Mouse (Mus musculus) heart, embryonic 14.5 days (tissue): ENCODE data around the gene Duxf3. TPM values are rescaled to one million over a fixed set of nuclear protein-coding genes. Genes with fewer than 3 reads are reported as not detected.
"Not testable (repeated sequence)": the region's sequence is repeated elsewhere in the genome, so short reads cannot be mapped to it uniquely, and the experiment has no call there.

Experiments
- ATAC-seq: fragments of 200-750 bp; cut with Nextera tagmentation; 2 replicates; pipeline ENCODE4 v1.8.0; 2017; ENCODE audit warnings: low read depth, moderate TSS enrichment; ENCODE audit not compliant: insufficient number of reproducible peaks, insufficient read depth, low FRiP score
- H3K27ac ChIP-seq, 2 experiments: fragments of 200-500 bp in 1 of 2; fragments of 300-500 bp in 1 of 2; sonication (generic) in 1 of 2; replicated peaks in 1 of 2; 2 replicates each; pipeline ENCODE4 v1.5.1; 2012 to 2014; ENCODE audit warnings: low read depth in 2 of 2, low read length in 2 of 2, control low read depth in 1 of 2, mild to moderate bottlenecking in 1 of 2, mixed read lengths in 1 of 2; ENCODE audit not compliant: control insufficient read depth in 1 of 2, insufficient read depth in 1 of 2
- H3K27me3 ChIP-seq: fragments of 300-500 bp; sonication (generic); 2 replicates; pipeline ENCODE4 v1.6.1; 2014; ENCODE audit warnings: mild to moderate bottlenecking, low read length, control low read depth; ENCODE audit not compliant: control insufficient read depth, insufficient read depth
- H3K36me3 ChIP-seq: fragments of 300-500 bp; sonication (generic); 2 replicates; pipeline ENCODE4 v1.6.1; 2014; ENCODE audit warnings: mild to moderate bottlenecking, control low read depth, low read length, mixed read lengths; ENCODE audit not compliant: control insufficient read depth, insufficient read depth
- H3K4me1 ChIP-seq, 2 experiments: fragments of 200-500 bp in 1 of 2; fragments of 300-500 bp in 1 of 2; sonication (generic) in 1 of 2; 2 replicates each; pipeline ENCODE4 v1.6.1; 2012 to 2014; ENCODE audit warnings: low read length in 2 of 2, control low read depth in 1 of 2, mixed read lengths in 1 of 2; ENCODE audit not compliant: control insufficient read depth in 2 of 2, insufficient read depth in 2 of 2
- H3K4me2 ChIP-seq: fragments of 300-500 bp; sonication (generic); 2 replicates; pipeline ENCODE4 v1.6.1; 2014; ENCODE audit warnings: mild to moderate bottlenecking, low read length
- H3K4me3 ChIP-seq, 2 experiments: fragments of 200-500 bp in 1 of 2; fragments of 300-500 bp in 1 of 2; sonication (generic) in 1 of 2; 2 replicates each; pipeline ENCODE4 v1.5.1; 2012 to 2014; ENCODE audit warnings: low read length in 2 of 2, mild to moderate bottlenecking in 2 of 2, control low read depth in 1 of 2, low read depth in 1 of 2, moderate library complexity in 1 of 2; ENCODE audit not compliant: control insufficient read depth in 1 of 2, insufficient read depth in 1 of 2
- H3K9ac ChIP-seq: fragments of 300-500 bp; sonication (generic); 2 replicates; pipeline ENCODE4 v1.6.1; 2014; ENCODE audit warnings: mild to moderate bottlenecking, low read length
- H3K9me3 ChIP-seq: fragments of 300-500 bp; sonication (generic); 2 replicates; pipeline ENCODE4 v1.6.1; 2016; ENCODE audit warnings: low read length, control low read depth; ENCODE audit not compliant: control insufficient read depth
- WGBS: fragments of 180-500 bp; shearing (Covaris S2); extraction: QIAGEN DNeasy Blood & Tissue Kit; methylation state at CpG from one replicate; pipeline ENCODE4 v1.1.7; 2014; 5-methylcytosine and 5-hydroxymethylcytosine counted together
- polyA plus RNA-seq: library from polyadenylated mRNA; unstranded; fragments of >200 nt; fragmentation: Nextera tagmentation; extraction: Ambion mirVana; gene quantifications from 2 replicates; pipeline ENCODE4 v1.2.1, GENCODE M21; 2014

Duxf3 gene
- polyA plus RNA-seq, 1 experiment from 2014 or later: not detected

GRCm38 (mm10) chr10:58230021-58230420, 2.5 kb downstream of the Duxf3 start:
- not testable (repeated sequence) for H3K27ac ChIP-seq, ATAC-seq, H3K4me2 ChIP-seq, H3K4me1 ChIP-seq, H3K4me3 ChIP-seq, H3K36me3 ChIP-seq, H3K27me3 ChIP-seq, H3K9ac ChIP-seq
- 38% methylated on average over 3 of the region's 3 CpGs for WGBS
- H3K9me3 ChIP-seq: peaks cover 14% of the 10 kb centered on the region

GRCm38 (mm10) chr10:58227798-58228197, 4.7 kb downstream of the Duxf3 start:
- ATAC-seq, H3K4me1 ChIP-seq, H3K4me2 ChIP-seq: not testable (repeated sequence)

GRCm38 (mm10) chr10:58226357-58226756, 6.1 kb downstream of the Duxf3 start:
- not testable (repeated sequence) for H3K4me2 ChIP-seq, H3K9ac ChIP-seq, ATAC-seq, H3K27me3 ChIP-seq, H3K27ac ChIP-seq, H3K36me3 ChIP-seq, H3K9me3 ChIP-seq, H3K4me1 ChIP-seq, H3K4me3 ChIP-seq
- WGBS: 83% methylated on average over 4 of the region's 4 CpGs

More at GRCm38 (mm10) chr10:58227798-58228197, 4.7 kb downstream of the Duxf3 start:
- H3K27me3 ChIP-seq, H3K27ac ChIP-seq, H3K4me3 ChIP-seq, H3K36me3 ChIP-seq, H3K9ac ChIP-seq: not testable (repeated sequence)
- peaks cover 14% of the 10 kb centered on the region for H3K9me3 ChIP-seq
- 81% methylated on average over 2 of the region's 6 CpGs for WGBS

- H3K4me2 ChIP-seq, H3K4me3 ChIP-seq, H3K36me3 ChIP-seq, H3K27me3 ChIP-seq, H3K9me3 ChIP-seq, H3K4me1 ChIP-seq, H3K9ac ChIP-seq, ATAC-seq, H3K27ac ChIP-seq: not testable (repeated sequence)
- WGBS: 74% methylated on average over 16 of the region's 18 CpGs
Measured at GRCm38 (mm10) chr10:58224827-58225785, 7.4 kb downstream of the Duxf3 start, which contains the start of gene AW822073. AW822073 (minus strand) TSS chr10:58224930.

GRCm38 (mm10) chr10:58223972-58224805, 8.3 kb downstream of the Duxf3 start:
- not testable (repeated sequence) for H3K36me3 ChIP-seq, H3K27me3 ChIP-seq, H3K4me3 ChIP-seq, H3K9ac ChIP-seq, ATAC-seq, H3K4me2 ChIP-seq, H3K9me3 ChIP-seq, H3K4me1 ChIP-seq, H3K27ac ChIP-seq
- 78% methylated on average over 31 of the region's 31 CpGs for WGBS

DNA sequence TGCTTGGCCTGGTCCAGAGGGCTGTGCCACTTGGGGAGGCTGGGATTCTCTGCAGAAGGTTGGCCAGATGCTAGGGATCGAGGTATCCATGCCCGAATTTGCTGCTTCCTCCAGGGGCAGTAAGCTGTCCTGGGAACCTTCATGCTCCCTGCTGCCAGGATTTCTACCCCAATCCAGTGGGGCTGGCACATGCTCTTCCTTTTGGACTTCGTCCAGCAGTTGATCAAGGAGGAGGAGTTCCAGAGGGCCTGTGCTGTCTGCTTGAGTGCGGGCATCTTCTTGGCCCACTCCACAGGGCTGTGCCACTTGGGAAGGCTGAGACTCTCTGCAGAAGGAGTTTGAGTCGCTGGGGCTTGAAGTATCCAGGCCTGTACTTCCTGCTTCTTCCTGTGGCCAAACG, 9.3 kb downstream of the Duxf3 start:
- not testable (repeated sequence) for H3K4me3 ChIP-seq, ATAC-seq
- WGBS: 89% methylated on average over 3 of the region's 6 CpGs

DNA sequence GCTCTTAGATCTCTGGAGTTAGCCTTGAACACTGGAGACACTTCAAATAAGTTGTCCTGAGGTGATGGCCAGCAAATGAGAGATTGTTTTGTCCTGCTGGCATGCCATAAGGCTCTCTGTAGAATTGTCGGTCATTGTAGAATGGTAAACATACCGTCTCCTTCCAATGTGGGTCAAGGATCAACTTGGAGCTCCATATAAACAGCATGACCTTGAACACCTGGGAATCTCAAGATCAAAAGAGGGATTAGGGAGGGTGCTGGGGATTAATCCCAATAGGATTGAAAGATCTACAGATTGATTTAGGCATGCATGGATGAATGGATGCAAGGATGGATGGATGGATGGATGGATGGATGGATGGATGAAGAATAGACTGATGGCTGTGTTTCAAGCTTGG, 10.9 kb downstream of the Duxf3 start:
- not testable (repeated sequence) for H3K9ac ChIP-seq, H3K4me3 ChIP-seq, ATAC-seq, H3K4me2 ChIP-seq, H3K9me3 ChIP-seq, H3K27me3 ChIP-seq, H3K4me1 ChIP-seq, H3K27ac ChIP-seq, H3K36me3 ChIP-seq
- 98% methylated on average over 2 of the region's 2 CpGs for WGBS

More for the DNA sequence above, 9.3 kb downstream of the Duxf3 start:
- not testable (repeated sequence) for H3K9me3 ChIP-seq, H3K27ac ChIP-seq, H3K4me2 ChIP-seq, H3K27me3 ChIP-seq, H3K36me3 ChIP-seq, H3K4me1 ChIP-seq, H3K9ac ChIP-seq
